Mouse (Mus musculus) ZHBTc4 (cell line): ENCODE data around the gene Zbtb46.

Source experiments
- DNase-seq: peaks from one replicate; pipeline ENCODE4 v3.0.0-alpha.2; 2011; ENCODE audit warnings: low read depth, low spot score

Gene Zbtb46

DNA sequence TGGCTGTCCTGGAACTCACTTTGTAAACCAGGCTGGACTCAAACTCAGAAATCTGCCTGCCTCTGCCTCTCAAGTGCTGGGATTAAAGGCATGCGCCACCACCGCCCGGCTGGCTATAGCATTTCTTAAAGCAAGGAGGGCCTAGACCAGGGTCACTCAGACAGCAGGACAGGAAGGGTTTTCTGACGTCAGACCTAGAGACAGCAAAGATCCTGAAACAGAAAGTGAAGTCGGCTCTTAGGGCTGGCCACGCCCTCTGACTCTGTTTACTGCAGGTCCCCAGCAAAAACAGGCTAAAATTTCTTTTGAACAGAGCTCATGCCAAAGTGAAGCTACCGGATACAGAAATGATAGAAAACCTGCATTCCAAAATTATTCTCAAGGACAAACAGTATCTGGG is 49.6 kb downstream of the Zbtb46 start:
- DNase-seq: no peak

DNA sequence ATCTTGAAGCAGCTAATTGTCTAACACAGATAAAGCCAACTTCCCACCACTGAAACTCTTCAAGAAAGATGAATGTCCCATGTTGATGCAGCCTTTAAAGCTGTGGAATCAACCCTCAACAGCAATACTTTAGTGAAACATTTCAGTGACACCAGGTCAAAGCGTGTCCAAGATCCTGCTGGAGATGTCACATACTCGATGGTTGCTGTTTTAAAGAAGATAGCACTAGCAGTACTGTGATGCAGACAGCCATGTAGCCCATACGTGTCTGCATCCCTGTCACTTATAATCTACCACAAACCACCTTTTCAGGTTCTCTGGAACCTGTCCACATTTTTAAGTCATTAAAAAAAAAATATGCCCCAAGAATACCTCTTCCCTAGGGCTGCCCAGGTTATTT is 55.5 kb downstream of the Zbtb46 start:
- DNase-seq: no peak

DNA sequence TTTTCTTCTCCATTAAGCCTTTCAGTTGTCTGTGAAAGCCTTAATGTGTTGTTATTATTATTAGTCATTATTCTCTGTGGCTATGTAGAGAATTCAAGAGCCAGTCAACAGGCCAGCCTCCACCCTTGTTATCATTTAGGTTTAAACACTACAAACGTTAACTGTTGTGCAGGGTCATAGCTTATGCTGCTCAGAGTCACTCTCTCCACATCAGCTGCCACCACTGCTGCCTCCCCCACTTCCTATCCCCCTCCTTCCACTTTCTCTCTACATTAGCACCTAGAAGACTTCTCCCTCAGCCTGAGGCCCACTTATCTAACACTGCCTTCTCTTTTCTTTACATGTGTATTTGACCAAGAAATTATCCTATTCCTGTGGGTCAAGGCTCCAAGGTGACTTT is 57.7 kb downstream of the Zbtb46 start:
- no peak for DNase-seq

DNA sequence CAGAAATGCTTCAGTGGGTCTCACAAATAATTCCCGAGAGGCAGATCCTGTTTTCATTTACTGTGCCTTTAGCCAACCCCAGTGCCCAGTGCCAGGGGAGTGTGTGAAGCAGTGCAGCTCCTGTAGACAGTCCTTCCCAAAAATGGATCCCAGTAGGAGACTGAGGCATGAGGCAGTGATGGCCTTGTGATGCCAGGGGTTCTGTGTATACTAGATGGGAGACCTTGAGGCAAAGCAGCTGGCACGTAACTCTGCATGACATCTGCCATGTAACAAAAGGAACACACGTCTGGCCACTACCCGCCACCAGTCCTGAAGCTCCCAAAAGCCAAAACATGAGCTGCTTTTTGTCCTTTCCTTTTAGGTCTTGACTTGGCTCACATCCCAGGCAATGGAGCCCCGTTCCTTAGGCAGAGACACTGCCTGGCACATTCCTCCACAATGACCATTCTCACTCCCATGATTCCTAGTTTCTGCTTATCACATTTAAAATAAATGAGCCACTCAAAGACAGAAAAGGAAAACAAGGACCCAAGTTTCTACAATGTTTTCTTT is 61.9 kb downstream of the Zbtb46 start:
- DNase-seq: no peak

DNA sequence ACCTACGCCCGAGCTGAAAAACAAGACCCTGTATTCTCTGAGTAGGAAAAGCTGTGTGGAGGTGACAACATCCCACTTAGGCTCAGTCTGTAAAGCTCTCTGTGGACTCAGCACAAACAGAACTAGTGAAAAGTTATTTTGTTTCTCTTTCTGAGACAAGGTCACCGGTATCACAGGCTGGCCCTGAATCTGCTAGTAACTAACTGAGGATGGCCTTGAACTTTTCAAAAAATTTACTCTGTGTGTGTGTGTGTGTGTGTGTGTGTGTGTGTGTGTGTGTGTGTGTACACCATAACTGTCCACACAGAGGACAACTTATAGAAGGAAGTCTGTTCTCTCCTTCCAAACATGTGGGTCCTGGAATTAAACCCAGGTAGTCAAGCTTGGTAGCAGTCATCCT is 65.1 kb downstream of the Zbtb46 start:
- no peak for DNase-seq

DNA sequence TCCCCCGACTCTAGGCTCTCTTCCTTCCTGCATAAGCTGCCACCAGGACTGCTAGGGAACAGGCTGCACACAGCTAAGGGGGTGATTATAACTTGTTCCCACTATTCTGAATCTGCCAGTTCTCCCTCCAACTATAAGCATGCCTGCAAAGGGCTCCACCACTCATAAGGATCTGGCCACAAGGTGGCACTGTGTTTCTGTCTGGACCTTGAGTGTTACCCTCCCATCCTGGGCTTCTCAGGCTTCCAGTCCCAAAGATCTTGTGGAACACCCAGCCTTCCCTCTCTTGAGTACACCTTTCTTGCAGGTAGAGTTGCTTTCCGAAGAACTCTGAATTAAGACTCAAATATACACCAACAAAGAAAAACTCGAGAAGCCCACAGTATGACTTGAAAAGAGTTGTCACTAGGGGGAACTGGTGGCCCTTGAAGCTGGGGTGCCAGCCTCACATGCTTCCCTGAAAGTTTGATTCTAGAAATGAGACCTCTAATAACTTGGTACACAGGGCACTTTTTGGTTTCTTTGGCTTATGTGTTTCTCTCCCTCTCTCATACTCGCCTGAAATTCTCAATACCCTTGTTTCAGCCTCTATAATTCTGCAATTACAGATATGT is 66.5 kb downstream of the Zbtb46 start:
- peak; percentile 87 for DNase-seq

DNA sequence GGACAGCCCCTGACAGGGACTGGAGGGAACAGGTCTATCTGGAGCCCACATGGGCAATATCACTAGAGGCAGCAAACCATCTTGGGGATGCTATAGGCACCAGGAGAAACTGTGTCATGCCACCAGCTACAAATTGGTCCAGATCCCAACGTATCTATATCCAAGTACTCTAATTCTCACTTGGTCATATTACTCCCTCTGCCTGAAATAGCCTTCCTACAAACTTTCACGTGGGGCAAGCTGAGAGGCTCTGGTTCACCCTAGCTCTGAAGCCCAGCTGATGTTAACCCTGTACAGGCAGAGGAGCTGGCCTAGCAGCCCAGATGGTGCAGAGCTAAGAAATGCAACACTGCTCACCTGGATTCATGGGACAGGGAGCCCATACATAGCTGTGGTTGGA is 67.7 kb downstream of the Zbtb46 start:
- no peak for DNase-seq

DNA sequence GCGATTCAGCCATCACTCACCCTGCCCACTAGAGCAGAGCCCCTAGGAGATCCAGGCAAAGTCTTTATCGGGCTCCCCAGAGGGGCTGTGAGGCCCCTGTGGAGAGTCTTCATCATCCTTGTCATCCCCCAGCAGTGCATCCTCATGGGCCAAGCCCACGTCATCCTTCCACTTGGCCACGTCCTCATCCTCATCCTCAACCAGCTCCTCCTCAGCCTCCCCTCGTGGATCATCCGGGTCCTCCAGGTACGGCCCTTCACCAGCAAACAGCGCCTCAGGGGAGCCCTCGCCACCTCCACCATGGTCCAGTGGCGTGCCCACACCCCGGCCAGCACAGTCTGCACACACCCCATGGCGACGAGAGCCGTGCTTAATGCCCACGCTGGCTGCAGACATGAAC is 68.2 kb downstream of the Zbtb46 start:
- DNase-seq: no peak

DNA sequence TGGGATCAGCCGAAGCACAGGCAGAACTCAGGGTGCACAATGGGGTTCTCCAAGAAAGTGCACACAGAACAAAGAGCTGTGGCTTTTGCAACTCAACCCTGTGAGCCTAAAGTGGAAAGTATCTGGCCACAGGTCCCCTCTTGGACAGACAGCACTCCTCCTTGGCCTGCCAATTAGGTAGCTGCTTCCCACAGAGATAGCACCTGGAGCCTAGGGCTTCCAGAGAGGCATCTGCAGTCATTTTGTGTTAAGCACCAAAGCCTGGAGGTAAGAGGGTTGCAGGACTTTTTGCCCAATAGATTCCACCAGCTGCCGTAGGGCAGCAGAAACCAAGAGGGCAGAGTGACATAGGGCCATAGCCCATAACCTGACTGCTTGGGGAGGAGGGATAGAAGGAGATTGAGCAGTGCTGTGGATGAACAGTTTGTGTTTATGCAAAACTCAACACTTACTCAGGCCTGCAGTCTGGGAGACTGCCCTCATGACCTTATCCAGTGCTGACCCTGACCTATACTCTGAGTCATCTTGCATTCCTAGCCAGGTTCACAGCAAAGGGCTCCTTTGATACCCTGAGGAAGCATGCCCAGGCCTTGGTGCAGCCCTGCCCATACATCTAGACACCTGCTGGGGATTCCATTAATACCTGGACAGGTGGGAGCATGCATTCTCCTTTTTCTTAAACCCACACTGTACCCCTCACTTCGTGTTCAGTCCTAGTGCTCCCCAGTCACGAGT is 68.9 kb downstream of the Zbtb46 start:
- no peak for DNase-seq

DNA sequence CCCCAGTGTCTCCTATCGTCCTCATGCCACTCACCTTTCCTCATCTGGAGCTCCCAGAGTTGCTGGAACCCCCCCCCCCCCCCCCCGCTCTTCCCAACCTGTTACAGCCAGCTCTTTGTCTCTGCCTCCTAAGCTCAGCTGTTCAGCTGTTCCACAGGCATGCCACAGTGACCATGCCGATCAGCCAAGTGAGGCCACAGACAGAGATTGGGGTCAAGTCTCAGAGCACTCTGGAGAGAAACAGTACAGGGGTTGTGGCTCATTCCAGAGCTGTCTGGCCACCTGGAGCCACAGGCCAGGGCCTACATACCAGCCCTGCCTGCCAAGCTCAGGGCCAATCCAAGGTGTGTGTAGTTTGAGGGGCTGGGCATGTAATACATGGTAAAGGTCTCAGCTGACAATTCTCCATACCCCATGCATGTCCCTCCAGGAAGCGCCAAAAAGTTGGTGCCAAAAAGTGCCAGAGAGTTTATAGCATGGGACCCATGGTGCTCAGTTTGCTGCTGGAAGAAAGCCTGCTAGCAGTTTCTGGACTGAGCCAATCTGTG is 72.5 kb downstream of the Zbtb46 start:
- DNase-seq: no peak

DNA sequence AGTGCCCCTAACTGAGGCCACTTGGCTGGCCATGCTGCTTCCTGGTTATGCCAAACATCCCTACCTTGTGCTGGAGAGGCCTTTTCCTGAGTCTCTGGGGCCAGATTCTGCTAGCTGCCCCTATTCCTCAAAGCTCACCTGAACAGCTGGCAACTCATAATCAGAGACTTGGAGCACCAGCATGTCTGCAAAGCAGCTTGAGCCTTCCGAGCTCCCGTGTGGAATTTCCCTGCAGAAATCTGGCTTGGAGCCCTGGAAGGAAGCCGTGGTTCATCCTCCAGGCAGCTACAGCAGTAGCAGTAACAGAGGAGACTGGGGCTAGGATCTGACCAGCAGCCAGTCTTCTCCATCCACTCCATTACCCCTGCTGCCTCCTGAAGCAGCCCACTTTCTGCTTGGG is 73.3 kb downstream of the Zbtb46 start:
- DNase-seq: no peak

DNA sequence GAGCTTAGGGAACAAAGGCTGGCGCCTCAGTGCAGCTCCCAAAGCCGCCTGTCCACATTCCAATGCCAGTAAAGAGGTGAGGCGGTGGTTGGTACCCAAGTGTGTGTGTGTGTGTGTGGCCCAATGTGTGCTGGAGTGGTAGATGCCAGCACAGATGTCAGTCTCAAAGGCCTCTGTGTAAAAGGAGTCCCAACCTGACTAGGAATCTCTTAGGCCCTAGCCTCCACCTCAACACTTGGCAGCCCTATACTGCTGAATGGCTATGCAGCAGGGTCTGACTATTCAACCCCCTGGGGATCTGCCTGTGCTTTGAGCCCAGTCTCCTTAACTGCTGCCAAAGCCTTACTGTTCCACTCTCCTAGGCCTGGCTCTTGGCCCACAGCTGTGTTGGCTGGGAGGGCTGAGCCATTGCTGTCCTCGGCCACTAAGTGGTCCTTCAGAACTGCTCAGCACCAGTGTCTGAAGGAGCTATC is 74.3 kb downstream of the Zbtb46 start:
- no peak for DNase-seq

DNA sequence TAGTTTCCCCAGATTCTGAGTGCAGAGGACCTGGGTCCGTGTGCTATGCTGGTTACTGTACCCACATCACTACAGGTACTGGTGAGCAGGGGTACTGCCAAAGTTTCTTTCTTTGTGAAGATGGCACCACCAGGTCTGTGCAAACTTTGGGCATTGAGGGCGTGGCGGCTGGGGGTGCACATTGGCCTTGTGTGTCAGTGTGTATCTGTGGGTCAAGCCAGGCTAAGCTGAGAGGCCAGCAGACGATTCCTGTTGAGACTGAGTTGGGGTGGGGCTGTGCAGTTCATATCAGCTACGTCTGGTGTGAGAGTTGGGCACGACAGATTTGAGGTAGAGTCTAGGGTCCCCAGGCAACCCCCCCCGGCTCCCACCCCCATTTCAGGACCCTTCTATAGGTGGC is 74.8 kb downstream of the Zbtb46 start:
- no peak for DNase-seq

DNA sequence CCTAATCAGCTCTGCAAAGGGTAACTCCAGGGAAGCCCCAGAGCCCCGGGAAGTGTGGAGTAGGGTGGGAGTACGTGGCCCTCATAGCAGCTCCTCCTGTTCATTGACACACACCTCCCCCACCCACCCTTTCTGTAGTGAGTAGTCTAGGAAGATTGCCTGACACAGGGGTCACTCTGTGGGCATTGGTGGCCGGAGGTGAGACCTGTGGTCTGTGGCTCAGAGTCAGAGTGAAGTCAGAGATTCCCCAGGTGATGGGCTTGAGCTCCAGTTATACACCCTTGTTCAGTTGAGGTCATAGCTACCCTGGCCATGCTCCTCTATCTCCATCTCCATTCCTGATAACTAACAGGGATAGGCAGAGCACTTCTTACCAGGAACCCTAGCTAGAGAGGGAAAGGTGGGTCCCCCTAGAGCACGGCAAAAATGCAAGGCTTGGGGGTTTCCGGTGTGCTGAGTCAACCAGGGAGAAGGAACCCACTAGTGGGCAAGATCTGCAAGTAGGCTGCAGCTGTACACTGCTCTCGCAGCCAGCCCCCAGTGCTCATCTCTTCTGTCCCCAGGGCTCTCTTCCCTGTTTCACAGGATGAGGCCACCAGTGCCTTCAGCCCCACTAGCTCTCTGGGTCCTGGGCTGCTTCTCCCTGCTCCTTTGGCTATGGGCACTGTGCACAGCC is 77.5 kb downstream of the Zbtb46 start:
- DNase-seq: no peak

DNA sequence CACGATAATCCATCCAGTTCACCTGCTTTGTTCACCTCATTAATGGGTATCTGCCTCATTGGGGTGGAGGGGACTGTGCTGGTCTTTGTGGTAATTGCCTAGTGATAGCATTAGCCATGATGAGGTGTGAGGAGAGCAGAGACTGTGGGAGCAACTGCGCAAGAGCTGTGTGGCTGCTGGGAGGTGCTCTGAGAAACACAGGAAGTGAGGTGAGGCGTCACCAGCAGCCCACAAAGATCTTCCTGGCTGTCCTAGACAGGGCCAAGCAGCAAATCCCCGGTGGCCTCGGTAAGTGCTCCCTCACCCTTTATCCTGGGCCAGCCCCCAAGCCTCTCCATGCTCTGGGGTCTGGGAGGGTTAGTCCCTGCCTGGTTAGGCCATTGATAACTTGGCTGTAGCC is 78.1 kb downstream of the Zbtb46 start:
- no peak for DNase-seq

DNA sequence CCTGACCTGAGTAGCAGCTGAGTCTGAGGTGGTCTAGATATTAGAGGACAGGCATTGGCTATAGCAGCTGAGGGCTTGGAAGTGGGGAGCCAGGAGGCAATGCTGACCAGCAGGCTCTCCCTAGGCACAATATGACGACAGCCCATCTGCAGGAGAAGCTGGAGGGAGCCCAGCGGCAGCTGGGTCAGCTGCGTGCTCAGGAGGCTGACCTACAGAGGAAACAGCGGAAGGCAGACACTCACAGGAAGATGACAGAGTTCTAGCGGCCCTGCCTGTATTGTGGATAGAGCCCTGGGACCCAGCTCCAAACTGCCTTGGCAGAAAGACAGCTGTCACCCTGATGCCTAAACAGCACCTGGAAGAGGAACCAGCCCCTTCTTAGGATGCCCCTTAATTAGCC is 79.0 kb downstream of the Zbtb46 start:
- DNase-seq: no peak

DNA sequence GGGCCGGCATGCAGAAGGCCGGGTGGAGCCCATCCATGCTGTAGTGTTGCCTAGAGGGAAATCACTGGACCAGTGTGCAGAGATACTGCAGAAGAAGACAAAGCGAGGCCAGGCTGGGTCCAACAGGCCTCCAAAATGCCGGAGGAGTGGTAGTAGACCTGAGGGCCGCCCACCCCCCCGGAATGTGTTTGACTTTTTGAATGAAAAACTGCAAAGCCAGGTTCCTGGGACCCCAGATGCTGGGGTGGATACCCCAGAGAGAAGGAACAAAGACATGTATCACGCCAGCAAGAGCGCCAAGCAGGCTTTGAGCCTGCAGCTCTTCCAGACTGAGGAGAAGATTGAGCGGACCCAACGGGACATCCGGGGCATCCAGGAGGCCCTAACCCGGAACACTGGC is 79.4 kb downstream of the Zbtb46 start, which contains the start of gene Lime1:
Lime1 (plus strand) TSS at position 301 of the 400 bp plus-strand sequence.
- no peak for DNase-seq

DNA sequence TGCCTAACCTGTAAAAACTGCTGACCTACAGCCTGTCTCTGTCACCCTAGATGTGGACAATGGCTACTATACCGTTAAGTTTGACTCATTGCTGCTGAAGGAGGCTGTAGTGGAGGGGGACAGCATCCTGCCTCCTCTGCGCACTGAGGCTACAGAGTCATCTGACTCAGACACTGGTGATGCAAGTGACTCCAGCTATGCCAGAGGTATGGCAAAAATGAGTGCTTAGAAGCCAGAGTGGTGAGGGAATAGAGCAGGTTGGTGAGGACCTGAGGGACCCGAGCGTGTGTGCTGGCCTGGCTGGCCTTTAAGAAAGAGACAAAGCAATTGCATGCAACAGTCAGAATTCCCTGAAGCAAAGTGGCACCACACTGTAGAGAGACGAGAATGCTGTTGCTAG is 80.5 kb downstream of the Zbtb46 start:
- DNase-seq: no peak

DNA sequence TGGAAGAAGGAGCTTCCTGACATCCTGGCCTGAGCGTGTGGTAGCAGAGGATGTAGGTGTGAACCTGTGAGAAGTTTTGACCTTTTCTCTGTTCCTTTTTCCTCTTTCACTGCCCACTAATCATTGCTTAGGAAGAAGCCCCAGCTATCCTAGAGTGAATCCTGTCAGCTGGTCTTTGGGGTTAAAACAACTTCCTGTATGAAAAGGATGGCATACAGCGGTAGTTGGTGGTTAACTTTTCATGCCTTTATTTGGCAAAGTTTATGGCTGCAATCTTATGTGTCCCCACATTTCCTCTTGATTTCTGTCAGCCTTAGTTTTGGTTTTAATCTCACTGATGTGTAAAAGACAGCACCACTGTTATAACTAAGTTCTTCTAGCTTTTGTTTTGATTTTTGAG is 82.0 kb downstream of the Zbtb46 start:
- DNase-seq: no peak

DNA sequence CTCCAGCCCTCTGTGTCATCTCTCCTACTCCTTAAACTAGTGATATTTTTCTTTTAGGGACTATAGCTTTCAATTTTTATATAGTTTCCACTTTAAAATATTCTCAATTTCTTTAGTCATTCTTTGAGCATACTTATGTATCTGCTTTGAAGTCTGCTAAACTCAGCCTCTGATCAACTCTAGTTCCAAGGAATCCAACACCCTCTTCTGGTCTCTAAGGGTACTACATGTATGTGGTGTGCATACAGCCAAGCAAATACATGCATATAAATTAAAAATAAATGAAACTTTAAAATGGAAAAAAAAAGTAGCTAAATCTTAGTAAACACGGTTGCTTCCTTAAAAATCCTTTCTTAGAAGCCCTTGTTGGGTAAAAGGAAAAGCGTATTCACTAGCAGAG is 83.4 kb downstream of the Zbtb46 start:
- DNase-seq: peak; percentile 58

DNA sequence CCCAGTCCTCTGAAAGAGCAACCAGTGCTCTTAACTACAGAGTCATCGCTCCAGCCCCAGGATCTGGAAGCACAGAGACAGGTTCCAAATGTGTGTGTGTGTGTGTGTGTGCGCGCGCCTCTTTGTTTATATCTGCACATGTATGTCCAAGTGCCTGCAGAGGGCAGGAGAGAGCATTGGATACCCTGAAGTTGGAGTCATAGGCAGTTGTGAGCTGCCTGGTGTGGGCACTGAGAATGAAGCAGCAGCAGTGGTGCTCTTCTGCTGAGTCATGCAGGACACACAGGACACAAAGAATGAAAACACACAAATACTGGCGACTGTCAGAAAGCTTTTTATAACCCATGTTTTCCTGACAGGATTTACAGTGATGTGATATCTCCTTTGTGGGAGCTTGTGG is 89.2 kb downstream of the Zbtb46 start:
- DNase-seq: peak; percentile 88

DNA sequence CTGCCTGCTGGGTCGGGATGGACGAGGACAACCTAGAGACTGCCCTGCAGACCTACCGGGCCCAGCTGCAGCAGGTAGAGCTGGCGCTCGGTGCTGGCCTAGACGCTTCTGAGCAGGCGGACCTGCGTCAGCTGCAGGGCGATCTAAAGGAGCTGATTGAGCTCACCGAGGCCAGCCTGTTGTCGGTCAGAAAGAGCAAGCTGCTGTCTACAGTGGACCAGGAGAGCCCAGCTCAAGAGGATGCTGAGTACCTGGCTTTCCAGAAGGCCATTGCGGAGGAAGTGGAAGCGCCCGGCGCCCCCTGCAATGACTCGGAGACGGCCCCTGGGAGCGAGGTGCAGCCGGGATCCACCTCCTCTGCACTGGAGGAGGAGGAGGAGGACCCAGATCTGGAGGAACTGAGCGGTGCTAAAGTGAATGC is 93.6 kb downstream of the Zbtb46 start:
- no peak for DNase-seq
